Mouse (Mus musculus): ENCODE measurements around the gene Mbtd1. TPM values are rescaled to one million over a fixed set of nuclear protein-coding genes. Genes with fewer than 3 reads are reported as not detected.

Mbtd1 gene
- 64.4 TPM for total RNA-seq (2023)

DNA sequence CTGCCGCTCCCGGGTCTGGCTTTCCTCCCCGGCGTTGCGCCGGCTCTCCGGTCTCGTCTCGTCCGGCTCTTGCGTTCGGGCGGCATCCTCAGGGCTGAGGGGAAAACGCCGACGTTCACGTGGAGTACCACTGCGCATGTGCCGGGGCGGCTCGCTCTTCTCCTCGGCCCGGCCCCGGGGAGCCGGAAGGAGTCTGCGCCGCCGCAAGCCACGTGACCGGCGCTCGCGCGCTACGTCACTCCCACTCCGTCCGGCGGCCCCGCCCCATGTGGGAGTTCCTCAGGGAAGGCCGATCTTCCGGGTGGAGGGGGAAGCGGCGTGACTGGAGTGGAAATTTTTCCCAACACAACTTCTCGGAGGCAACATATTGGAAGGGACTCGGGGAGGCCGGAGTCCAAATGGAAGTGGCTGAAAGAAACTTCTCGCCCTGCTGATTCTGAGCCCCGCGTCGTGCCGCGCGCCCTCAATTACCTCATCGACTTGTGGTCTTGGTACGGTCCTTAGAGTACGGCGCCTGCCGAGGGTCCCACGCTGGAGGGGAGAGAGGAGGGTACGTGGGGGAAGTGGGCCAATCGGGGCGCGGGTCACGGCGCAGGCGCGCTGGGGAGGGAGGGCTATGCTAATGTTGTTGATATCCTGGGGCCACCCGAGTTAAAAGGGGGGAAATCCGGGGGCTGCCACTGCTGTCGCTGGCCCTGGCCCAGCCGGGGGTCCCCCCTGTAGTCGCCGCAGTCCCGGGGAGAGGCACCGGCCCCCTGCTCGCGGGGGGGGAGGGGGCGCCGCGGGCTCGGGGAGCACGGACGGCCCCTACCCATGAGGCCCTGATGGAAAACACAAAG is at the start of gene Mbtd1, which contains the start of gene Utp18:
Mbtd1 (plus strand) TSS at position 281 of the 839 bp plus-strand sequence.
Utp18 (minus strand) TSS at position 195 of the 839 bp plus-strand sequence.

DNA sequence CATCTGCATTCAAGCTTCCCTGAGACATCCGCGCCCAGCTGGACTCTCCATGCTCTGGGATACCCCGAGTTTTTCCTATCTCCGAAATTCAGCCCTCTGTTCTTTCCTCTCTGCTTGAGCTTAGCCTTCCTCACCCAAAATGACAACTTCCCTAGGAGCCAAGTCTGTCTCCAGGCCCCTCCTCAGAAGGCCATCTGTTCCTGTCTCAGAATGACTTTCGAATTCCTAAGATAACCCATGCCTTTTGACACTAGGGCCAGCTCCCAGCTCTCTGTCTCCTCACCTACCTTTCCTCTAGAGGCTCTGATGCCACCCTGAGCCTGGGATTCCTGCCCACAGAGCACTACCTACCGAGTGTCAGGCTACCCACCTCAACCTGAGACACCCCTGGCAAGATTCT is 70.5 kb downstream of the Mbtd1 start, which contains the start of gene Nme2:
Nme2 (minus strand) TSS at position 101 of the 400 bp plus-strand sequence.

GRCm38 (mm10) chr11:93968005-93968847 is 82.6 kb downstream of the Mbtd1 start, which contains the start of the genes Gm20390 and Nme1:
Gene Gm20390 (minus strand): TSS chr11:93968293.
Gene Nme1 (minus strand): TSS chr11:93968521.

GRCm38 (mm10) chr11:93995720-93996305 is 110.2 kb downstream of the Mbtd1 start, which contains the start of gene Spag9:
Gene Spag9 (plus strand): TSS chr11:93996091.

Other genes with a start within 250 kb of the Mbtd1 start
- 55.0 TPM for gene Utp18, start 86 bp upstream of the Mbtd1 start, total RNA-seq (2023)
- gene Nme2, start 70.4 kb downstream of the Mbtd1 start, total RNA-seq (2023): 266 TPM
- gene Gm20390, start 82.4 kb downstream of the Mbtd1 start, total RNA-seq (2023): 45.6 TPM
- gene Nme1, start 82.7 kb downstream of the Mbtd1 start, total RNA-seq (2023): 42.9 TPM
- 85.0 TPM for gene Spag9, start 110.2 kb downstream of the Mbtd1 start, total RNA-seq (2023)